Mouse (Mus musculus) olfactory bulb, adult 2 months (tissue): Measurements from ENCODE around the gene Srp54a.

Experiments
- CTCF ChIP-seq: fragments of 200-500 bp; IDR thresholded peaks from 2 replicates; pipeline ENCODE4 v1.5.1; 2012; ENCODE audit warnings: low read depth, mild to moderate bottlenecking, low read length, moderate library complexity; ENCODE audit not compliant: insufficient read depth
- POLR2A ChIP-seq: fragments of 200-500 bp; IDR thresholded peaks from 2 replicates; pipeline ENCODE4 v1.6.1; 2012; ENCODE audit warnings: mild to moderate bottlenecking, low read depth, low read length, moderate library complexity; ENCODE audit not compliant: insufficient read depth

DNA sequence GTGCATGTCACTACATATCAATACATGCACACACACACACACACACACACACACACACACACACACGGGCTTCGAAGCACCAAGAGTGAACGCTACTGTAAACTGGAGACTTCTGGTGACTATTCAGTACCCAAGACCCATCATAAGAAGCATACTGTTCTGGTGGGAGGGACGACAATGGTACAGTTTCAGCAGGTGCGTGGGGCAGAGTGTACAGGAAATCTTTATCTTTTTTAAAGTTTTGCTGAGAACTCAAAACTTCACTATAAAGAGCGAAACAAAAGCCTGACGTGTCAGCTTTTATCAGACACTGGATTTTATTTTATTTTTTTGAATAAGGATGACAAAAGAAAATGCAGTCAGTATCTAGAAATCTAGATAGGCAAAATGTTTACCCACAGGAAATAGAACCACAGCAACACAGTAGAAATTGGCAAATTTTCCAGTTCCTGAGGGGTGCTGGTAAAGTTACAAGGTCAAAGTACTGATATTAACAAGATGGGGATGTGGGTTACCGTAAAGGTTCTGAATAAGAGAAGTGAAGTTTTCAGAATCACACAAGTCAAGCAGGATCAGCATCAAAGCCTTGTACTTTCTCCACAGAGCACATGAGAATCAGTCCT, 30.2 kb upstream of the Srp54a start:
- TF ChIP-seq POLR2A (no peak), CTCF (no peak)
